22 mouse cellular contexts compared by ENCODE assay signal in the genomic region with DNA sequence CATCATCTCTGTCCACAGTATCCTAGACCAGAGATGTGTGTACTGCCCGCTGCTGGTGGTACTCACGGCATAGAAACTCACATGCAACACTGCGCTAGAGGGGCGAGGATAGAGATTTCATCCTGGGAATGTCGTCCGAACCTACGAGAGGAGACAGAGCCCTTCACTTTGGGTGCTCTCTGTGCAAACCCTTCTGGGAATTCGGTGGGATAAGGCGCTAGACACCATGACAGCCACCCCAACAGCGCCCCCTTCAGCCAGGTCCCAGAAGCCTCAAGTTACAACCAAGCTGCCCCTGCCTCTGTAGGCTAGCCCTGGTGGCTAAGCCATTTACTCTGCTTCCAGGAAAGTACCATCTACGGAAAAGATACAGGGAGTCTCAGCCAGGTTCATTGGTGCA. TPM values are rescaled to one million over a fixed set of nuclear protein-coding genes. Genes with fewer than 3 reads are reported as not detected.
A peak's percentile ranks its signal among the peaks of the same experiment; 100 is the strongest.
DNase-seq lines count a peak whose midpoint lies in the region; ATAC-seq and TF ChIP-seq lines count a peak whose summit lies in the region.
"Had no signal": no experiment of that assay in that cellular context is flagged by ENCODE, and none has a peak within 500 bp of the region (broad histone marks: within the 10 kb centered on the region; RNA-seq: fewer than 3 reads in every experiment).

No protein-coding gene starts in this region.

- no peak overlapping the region for H3K27ac ChIP-seq in kidney, adult 2 months (ENCODE audit: insufficient read depth, low read depth, low read length)
- H3K27ac ChIP-seq in lung, embryonic 14.5 days (ENCODE audit: low read depth): no peak overlapping the region
- H3K27ac ChIP-seq: embryonic facial prominence, embryonic 12.5 days; heart, embryonic 10.5 days; hindbrain, embryonic 15.5 days; limb, embryonic 12.5 days; stomach, embryonic 15.5 days had no signal

- H3K9me3 ChIP-seq in lung, embryonic 14.5 days (ENCODE audit: low read depth, low read length): no peaks in the 10 kb centered on the region
- H3K9me3 ChIP-seq in E14TG2a.4 (ENCODE audit: low read length): no peaks in the 10 kb centered on the region
- H3K9me3 ChIP-seq: embryonic facial prominence, embryonic 12.5 days; heart, embryonic 10.5 days; hindbrain, embryonic 15.5 days; limb, embryonic 12.5 days; megakaryocyte, embryonic 14.5 days; stomach, embryonic 15.5 days had no signal

- peak; percentile 17; the same call in 1 of the 2 replicates for TF ChIP-seq CTCF in kidney, adult 2 months (conservative IDR thresholded peaks at IDR 0.05; ENCODE audit: insufficient read depth, insufficient read length, low read depth, low read length)
- peak; percentile 20; the same call in 1 of the 2 replicates for TF ChIP-seq CTCF in lung, embryonic 14.5 days (IDR thresholded peaks at IDR 0.05; ENCODE audit: low read depth)
- TF ChIP-seq CTCF in E14TG2a.4 (conservative IDR thresholded peaks at IDR 0.05; ENCODE audit: low read length): peak; percentile 43

- H3K9ac ChIP-seq in lung, embryonic 14.5 days: no peak overlapping the region
- H3K9ac ChIP-seq: embryonic facial prominence, embryonic 12.5 days; hindbrain, embryonic 15.5 days; limb, embryonic 12.5 days; stomach, embryonic 15.5 days had no signal

- TF ChIP-seq POLR2A in kidney, adult 2 months (IDR thresholded peaks at IDR 0.05; ENCODE audit: low read depth, low read length): no peak

- no peaks in the 10 kb centered on the region for H3K27me3 ChIP-seq in kidney, adult 2 months (replicated peaks; ENCODE audit: control insufficient read depth, insufficient read depth, low read length)
- H3K27me3 ChIP-seq in lung, embryonic 14.5 days (ENCODE audit: insufficient read depth, low read length): no peaks in the 10 kb centered on the region
- H3K27me3 ChIP-seq in E14TG2a.4 (ENCODE audit: insufficient read depth, low read length): peaks cover 14% of the 10 kb centered on the region; the same call in 1 of the 2 replicates
- H3K27me3 ChIP-seq: embryonic facial prominence, embryonic 12.5 days; hindbrain, embryonic 15.5 days; limb, embryonic 12.5 days; stomach, embryonic 15.5 days had no signal

- no peak for DNase-seq in kidney, adult 2 months
- DNase-seq in kidney, postnatal 4 days: no peak
- no peak for DNase-seq in lung, embryonic 14.5 days
- no peak for DNase-seq in lung, adult 18-20 months
- DNase-seq in ZHBTc4 (ENCODE audit: low read depth, low spot score): peak; percentile 37
- DNase-seq in adrenal gland, postnatal 36 days: no peak
- DNase-seq: B cell, adult 2 months; cerebellum, adult 11-12 months; cerebellum, postnatal 25 days; gastrocnemius, postnatal 36 days; layer of hippocampus, postnatal 36 days had no signal

- no peaks in the 10 kb centered on the region for H3K4me1 ChIP-seq in kidney, adult 2 months (ENCODE audit: control insufficient read depth, insufficient read depth, low read length)
- H3K4me1 ChIP-seq in lung, embryonic 14.5 days (ENCODE audit: insufficient read depth): no peaks in the 10 kb centered on the region
- peaks cover 53% of the 10 kb centered on the region for H3K4me1 ChIP-seq in E14TG2a.4 (replicated peaks; ENCODE audit: low read depth, low read length)
- H3K4me1 ChIP-seq: hindbrain, embryonic 15.5 days had no signal

- H3K36me3 ChIP-seq in kidney, adult 2 months (ENCODE audit: control insufficient read depth, insufficient read depth, low read length): no peaks in the 10 kb centered on the region
- H3K36me3 ChIP-seq in lung, embryonic 14.5 days (ENCODE audit: insufficient read depth): peaks cover 17% of the 10 kb centered on the region; the same call in 1 of the 2 replicates
- H3K36me3 ChIP-seq in E14TG2a.4 (ENCODE audit: insufficient read depth, low read length): peaks cover 12% of the 10 kb centered on the region
- H3K36me3 ChIP-seq: stomach, embryonic 15.5 days had no signal

- WGBS in kidney, adult 2 months: 82% methylated on average over 11 of the region's 11 CpGs
- WGBS in lung, embryonic 14.5 days: 82% methylated on average over 11 of the region's 11 CpGs

- no peak for ATAC-seq in lung, embryonic 14.5 days (ENCODE audit: insufficient read depth)
- ATAC-seq: intestine, embryonic 16.5 days; midbrain, embryonic 16.5 days had no signal

- no peak overlapping the region for H3K4me3 ChIP-seq in kidney, adult 2 months (ENCODE audit: insufficient read depth, low read depth, low read length)
- H3K4me3 ChIP-seq in lung, embryonic 14.5 days (ENCODE audit: low read depth, low read length): no peak overlapping the region
- no peak overlapping the region for H3K4me3 ChIP-seq in E14TG2a.4 (replicated peaks; ENCODE audit: low read length)
- H3K4me3 ChIP-seq: embryonic facial prominence, embryonic 12.5 days; heart, embryonic 10.5 days; hindbrain, embryonic 15.5 days; limb, embryonic 12.5 days; megakaryocyte, embryonic 14.5 days; stomach, embryonic 15.5 days had no signal

- H3K4me2 ChIP-seq in lung, embryonic 14.5 days: no peak overlapping the region
- H3K4me2 ChIP-seq: embryonic facial prominence, embryonic 12.5 days; hindbrain, embryonic 15.5 days; limb, embryonic 12.5 days; stomach, embryonic 15.5 days had no signal

RNA-seq across cellular contexts. Expression of a gene that starts 25.3 kb away (rescaled TPM):
- polyA plus RNA-seq in kidney, adult 2 months (2012; rRNA removed): 85.9 and 102 TPM in 2 replicates
- polyA plus RNA-seq in lung, embryonic 14.5 days (2014; fragmentation: Nextera tagmentation; extraction: Ambion mirVana): 408 and 411 TPM in 2 replicates
- total RNA-seq in adrenal gland, postnatal 36 days (2021): 100 to 1,000 TPM; 421 to 431 TPM

RNA-seq across cellular contexts. Expression of a gene that starts 47.5 kb away (rescaled TPM):
- polyA plus RNA-seq in kidney, adult 2 months (2012; rRNA removed): 7.5 and 7.6 TPM in 2 replicates
- polyA plus RNA-seq in lung, embryonic 14.5 days (2014; fragmentation: Nextera tagmentation; extraction: Ambion mirVana): 3.0 and 3.5 TPM in 2 replicates
- 1 to 10 TPM; 2.2 to 4.1 TPM for total RNA-seq in adrenal gland, postnatal 36 days (2021)
- total RNA-seq: hematopoietic stem cell, adult 5-6 weeks; neutrophil, adult 5-6 weeks had no signal
